Mouse (Mus musculus) spleen, postnatal 14 days (tissue): Measurements from ENCODE around the gene Psmd13.
"Not testable (repeated sequence)": the region's sequence is repeated elsewhere in the genome, so short reads cannot be mapped to it uniquely, and the experiment has no call there.

ENCODE experiments used
- DNase-seq, 2 experiments: peaks; one replicate each; pipeline ENCODE4 v3.0.0; 2021 to 2022; ENCODE audit warnings: low spot score in 2 of 2

Psmd13 gene

DNA sequence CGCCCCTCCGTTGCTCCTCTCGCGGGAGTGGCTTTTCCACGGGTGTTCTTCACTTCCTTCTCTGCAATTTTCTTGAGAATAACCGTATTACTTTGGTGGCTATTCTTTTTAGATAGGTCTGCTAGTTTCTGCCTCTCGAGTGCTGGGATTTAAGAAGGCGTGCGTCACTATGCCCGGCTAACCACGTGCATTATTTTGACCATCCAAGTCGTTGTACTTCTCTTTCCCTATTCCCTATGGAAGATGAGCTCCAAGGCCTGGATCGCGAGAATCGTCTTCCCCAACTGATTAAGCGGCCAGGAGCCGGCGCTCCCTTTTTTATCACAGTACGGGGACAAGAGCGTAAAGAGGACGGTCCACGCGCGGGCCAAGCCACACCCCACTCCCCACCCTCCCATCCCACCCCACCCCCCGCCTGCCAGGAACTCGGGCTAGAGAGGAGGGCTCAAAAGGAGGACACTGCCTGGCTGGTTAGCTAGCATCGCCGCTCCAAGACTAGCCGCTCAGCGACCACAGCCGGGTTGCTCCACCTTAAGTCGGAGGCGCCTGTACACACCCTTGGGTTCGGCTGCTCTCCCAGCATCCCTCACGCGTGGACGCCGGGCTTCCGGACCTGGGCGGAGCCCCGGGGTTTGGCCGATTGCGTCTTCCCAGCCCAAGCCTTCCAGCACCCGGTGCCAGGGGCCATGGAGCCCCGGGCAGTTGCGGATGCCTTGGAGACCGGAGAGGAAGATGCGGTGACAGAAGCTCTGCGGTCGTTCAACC, 24.8 kb upstream of the Psmd13 start, which contains the start of gene Ric8a:
Gene Ric8a, plus strand, starts transcription at position 173 of the 765 bp plus-strand sequence.
- DNase-seq, result peak; percentile 78 to 85

DNA sequence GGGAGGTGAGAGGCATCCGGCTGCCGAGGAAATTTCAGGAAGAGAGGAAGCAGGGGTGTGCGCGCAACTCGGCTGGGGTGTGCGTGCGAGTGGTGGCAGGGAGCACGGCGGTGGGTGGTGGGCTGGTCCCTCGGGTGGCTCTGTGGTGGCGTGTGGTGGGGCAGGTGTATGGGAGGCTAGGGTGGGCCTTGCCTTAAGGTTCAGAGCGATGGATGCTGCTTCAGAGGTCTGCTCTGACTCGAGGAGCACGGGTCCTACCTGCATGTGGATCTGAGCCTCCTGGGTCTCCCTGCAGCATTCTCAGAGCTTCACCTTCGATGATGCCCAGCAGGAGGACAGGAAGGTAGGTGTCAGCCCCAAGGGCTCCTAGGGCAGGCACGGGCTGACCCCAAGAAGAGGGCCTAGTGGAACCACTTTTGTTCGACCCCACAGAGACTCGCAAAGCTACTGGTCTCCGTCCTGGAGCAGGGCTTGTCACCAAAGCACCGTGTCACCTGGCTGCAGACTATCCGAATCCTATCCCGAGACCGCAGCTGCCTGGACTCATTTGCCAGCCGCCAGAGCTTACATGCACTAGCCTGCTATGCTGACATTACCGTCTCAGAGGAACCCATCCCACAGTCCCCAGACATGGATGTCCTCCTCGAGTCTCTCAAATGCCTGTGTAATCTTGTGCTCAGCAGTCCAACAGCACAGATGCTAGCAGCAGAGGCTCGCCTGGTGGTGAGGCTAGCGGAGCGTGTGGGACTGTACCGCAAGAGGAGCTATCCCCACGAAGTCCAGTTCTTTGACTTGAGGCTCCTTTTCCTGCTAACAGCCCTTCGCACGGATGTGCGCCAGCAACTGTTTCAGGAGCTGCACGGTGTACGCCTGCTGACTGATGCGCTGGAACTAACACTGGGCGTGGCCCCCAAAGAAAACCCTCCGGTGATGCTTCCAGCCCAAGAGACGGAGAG, 23.9 kb upstream of the Psmd13 start, which contains the start of gene Bet1l:
Gene Bet1l, minus strand, starts transcription at position 28 of the 956 bp plus-strand sequence.
- DNase-seq, result no peak

DNA sequence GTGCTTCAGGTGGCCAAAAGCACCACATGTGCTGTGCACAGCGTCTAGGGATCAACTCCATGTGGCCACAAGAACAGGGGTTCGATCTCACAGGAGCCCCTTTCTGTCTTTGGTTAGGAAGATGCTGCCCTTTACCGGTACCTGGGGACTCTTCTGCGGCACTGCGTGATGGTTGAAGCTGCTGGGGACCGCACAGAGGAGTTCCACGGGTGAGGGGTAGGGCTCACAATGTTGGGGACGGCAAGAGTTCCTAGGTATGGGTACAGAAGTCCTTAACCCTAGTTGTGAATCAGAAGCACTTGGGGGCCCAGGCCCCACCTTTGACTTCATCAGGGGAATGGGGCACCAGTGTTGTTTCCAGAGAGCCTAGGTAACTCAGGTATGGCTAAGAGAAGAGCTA, 23.0 kb upstream of the Psmd13 start:
- no peak for DNase-seq

DNA sequence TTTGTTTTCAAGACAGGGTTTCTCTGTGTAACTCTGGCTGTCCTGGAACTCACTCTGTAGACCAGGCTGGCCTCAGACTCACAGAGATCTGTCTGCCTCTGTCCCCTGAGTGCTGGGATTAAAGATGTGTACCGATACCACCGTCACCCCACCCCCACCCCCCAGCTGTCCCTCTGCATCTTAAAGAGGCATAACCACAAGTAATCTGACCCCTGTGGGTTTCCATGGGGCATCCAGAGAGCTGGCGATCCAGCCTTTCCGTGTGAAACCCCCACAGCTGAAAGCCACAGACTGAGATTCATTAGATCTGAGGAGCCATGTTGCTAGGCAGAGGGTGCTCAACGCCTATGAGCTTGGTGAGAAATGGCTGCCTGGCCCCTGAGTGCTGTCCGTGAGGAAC, 21.8 kb upstream of the Psmd13 start:
- no peak for DNase-seq

DNA sequence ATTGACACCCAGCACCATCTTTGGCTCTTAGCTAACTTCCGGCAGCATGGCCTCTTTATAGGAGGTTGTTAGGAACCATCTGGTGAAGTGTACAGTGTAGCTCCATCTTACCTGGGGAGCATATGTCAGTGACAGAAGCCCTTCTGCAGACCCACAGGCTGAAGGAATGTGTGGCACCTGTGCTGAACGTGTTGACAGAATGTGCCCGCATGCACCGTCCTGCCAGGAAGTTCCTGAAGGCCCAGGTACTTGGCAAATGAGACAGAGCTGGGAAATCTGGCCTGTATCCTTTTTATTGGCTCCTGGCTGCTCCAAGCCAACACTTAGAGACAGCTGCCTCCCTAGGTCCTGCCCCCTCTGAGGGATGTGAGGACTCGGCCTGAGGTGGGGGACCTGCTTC, 21.0 kb upstream of the Psmd13 start:
- no peak for DNase-seq

DNA sequence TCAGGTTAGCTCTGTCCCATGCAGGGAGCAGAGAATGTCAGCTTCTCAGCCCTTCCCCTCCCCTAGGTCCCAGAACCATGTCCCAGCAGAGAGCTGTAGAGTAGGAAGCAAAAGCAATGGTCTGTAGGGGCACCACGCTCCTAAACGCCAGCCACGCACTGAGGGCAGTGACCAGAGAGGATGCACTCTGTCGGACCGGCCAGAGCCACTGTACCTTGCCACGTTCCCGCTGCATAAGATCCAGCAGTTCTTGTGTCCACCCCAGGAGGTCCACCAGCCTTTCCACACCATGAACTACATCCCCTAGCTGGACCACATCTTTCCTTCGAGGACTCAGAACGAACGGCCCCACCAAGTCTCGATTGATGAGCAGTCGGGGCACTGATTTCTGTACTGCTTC, 17.0 kb upstream of the Psmd13 start:
- DNase-seq, result no peak

DNA sequence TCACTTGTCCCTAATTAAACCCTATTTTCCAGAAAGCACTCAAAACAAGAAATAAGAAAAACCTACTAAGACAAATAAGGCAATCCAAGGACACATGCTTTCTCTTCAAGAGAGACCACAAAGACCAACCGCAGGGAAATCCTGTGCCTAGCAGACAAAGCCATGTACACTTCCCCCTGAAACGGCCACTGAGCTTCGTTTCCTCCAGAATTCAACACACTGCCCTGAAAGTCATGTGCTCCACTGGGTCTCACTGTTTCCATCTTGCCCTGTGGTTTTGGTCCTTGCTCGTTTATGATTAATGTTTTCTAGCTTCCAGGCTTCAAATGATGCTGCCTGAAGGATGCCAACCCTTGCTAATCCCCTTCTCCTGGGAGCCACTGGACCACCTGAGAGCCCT, 7.5 kb upstream of the Psmd13 start:
- DNase-seq, result no peak

DNA sequence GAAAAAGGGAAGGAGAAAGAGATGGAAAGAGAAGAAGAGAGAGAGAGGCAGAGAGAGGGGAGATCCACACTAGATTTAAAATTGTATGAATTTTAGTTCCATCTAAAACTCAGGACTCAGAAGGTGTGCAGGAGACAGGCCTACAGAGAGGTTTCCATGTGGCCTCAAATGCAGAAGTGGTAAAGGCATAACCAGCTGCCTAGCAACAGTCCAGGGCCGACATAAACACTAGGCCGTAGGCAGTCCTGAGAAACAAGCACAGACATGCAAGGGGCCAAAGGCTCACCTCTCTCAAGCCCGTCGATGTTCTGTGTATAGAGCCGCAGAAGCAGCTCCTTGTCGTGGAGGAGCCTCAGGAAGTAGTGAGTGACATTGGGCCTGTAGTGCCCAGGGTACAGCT, 4.4 kb upstream of the Psmd13 start:
- no peak for DNase-seq

DNA sequence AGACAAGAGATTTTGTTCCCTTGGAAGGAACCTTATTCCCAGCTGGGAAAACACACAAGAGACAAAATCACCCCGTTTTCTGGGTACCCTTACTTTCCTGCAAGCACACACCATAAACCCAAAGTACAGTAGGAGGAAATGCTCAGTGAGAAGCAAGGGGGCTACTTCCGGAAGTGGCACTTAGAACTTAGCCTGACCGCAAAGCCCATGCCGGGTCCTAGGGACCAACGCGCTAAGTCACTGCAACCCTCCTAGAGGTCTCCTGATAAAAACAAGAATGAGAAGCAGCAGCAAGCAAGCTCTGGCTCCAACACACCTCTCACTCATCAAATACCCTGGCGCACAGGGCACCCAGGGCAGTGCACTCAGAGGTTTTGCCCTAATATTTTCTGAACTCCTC, 2.4 kb upstream of the Psmd13 start:
- no peak for DNase-seq

DNA sequence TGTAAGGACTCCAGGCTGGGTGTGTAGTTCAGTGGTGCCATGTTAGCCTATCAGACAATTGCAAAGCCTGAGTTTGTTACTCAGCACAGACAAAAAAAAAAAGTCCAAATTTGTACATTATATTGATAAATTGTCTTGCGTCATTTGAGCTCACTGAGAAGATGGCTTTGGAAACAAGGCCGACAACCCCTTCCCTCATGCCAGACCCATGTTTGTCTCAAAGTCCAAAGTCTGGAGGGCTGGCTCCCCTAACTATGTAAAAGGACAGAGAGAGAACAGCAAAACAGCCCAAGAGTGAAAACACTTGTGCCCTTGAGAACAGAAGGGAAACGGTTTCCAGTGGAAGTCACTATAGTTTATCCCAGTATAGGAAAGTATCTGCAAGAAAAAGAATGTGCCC, 1.3 kb upstream of the Psmd13 start:
- no peak for DNase-seq

DNA sequence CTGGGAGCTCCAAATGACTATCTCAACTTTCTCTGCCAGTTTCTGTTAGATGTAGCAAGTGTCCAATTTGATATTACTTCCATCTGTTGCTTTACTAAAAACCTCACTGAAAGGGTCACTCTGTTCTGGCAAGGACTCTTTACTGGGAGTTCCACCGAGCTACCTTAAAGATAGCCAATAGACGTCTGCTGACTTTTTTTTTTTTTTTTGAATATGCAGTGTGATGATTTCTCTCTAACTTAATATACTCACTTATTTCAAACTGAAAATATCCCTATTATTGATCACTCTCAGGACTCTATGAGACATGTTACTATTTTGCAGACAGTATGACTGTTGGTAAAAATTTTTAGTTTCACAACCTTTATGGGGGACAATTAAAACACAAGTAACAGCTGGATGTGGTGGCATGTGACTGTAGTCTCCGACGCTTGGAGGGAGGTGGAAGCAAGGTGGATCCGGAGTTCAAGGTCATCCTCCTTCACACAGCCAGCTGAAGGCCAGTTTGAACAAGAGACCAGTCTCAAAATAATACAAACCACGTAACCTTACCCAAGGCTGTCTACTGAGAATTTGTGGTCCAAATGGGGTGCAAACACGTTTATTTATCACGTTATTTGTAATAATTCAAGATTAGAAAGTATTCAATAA, 778 bp upstream of the Psmd13 start:
- no peak for DNase-seq

DNA sequence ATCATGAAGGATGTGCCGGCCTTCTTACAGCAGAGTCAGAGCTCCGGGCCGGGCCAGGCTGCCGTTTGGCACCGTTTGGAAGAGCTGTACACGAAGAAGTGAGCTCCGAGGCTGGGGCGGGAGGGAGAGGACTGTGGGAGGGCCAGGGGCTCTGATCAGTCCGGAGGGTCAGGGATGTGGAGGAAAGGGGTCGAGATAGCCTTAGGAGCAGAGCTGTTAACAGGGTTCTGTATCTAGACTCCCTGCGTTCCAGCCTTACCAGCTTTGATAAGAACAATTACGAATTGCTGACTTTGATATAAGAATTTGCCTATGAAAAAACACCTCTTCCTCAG, 668 bp downstream of the Psmd13 start:
- DNase-seq, result no peak

DNA sequence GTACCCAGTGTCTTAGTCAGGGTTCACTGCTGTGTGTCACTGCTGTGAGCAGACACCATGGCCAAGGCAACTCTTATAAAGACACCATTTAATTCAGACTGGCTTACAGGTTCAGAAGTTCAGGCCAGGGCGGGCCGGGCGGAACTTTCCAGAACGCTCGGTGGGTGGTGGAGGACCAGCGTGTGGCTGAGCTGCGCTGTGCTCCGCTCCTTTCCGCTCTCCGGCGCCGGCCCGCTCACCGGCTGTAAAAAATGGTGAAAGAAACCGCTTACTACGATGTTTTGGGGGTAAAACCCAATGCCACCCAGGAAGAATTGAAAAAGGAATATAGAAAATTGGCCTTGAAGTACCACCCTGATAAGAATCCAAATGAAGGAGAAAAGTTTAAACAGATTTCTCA, 8.9 kb downstream of the Psmd13 start:
- not testable (repeated sequence) for DNase-seq

DNA sequence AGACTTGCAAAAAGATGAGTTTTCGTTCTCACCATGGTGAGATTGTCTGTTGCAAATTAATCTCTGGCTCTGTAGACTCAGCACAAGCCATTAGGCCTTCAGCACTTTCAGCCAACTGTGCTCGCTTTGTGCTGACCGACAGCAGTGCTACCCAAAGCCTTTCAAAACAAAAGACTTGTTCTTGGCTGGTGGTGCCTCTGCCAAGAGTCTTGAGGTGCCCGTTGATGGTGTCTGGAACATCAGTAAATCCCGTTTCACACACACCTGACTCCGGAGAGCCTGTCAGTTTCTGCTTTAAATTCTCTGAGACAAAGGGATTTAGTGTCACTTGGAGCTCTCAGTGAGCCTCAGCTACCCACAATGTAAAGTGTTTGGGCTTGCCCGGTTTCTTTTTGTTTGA, 12.3 kb downstream of the Psmd13 start:
- DNase-seq, result no peak

DNA sequence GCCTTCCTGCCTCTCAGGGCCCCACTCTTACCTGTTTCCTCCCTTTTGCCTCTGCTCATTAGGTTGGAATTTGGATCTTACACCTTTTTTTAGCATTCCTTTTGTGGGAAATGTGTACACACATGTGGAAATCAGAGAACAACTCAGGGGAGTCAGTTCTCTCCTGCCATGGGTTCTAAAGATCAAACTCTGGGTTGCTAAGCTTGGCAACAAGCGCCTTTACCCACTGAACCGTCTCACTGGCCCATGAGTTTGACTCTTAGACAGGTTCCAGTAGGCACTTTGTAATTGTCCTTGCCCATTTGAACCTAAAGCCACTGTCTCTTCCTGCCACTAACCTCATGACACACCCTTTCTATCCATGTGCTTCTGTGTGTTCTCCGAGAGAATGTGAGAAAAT, 12.8 kb downstream of the Psmd13 start:
- DNase-seq, result no peak

DNA sequence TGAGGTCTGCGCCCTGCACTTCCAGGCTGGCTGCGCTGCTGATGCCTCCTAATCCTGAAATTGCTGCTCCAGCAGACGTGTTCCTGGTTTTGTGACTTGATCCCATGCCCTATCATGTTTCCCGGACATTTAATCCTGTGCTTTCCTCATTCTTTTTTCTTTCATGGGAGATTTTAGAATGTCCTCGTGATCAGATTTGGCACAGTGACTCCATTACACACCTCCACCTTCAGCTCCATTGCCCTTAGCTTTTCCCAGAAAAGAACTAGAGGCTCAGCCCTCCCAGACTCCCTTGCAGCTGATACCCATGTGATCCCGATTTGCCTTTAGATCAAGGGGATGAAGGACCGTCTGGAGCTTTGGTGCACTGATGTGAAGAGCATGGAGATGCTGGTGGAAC, 16.1 kb downstream of the Psmd13 start:
- no peak for DNase-seq

DNA sequence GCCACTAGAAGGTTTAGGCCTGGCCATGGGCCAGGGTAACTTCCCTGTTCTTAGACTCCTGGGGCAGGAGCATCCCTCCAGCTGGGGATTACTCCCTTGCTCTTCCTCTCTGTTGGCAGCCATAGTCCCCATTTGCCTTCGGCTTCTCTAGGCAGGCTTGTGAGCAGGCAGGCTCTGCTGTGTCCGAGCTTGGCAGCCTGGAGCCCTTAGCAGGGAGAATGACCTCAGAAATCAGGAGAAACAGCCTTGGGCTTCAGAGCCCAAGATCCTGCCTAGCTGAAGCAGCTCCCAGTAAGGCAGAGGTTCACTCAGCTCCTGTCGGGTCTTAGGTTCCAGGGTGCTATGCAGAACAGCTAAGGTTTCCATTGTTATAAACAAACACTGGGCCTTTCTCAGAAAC, 17.4 kb downstream of the Psmd13 start:
- no peak for DNase-seq

DNA sequence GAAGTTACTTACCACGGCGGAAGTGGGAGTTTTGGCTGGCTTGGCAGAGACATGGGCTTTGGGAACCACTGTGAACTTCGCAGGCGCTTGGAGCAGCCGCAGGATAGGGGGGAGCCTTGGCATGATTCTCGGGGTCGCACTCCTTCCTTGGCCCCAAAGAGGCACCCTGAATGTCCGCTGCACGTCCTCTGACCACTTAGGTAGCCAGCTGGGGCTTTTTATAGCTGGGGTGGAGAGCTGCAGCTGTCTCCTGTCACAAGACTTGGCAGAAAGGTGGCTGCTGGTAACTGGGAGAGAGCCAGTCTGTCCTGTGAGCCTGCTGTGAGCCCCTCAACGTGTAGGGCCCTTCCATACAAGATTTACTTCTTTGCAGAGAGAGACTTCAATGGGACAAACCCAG, 18.5 kb downstream of the Psmd13 start, which contains the start of gene Cox8b:
Gene Cox8b, minus strand, starts transcription at position 227 of the 400 bp plus-strand sequence.
- DNase-seq, result no peak

DNA sequence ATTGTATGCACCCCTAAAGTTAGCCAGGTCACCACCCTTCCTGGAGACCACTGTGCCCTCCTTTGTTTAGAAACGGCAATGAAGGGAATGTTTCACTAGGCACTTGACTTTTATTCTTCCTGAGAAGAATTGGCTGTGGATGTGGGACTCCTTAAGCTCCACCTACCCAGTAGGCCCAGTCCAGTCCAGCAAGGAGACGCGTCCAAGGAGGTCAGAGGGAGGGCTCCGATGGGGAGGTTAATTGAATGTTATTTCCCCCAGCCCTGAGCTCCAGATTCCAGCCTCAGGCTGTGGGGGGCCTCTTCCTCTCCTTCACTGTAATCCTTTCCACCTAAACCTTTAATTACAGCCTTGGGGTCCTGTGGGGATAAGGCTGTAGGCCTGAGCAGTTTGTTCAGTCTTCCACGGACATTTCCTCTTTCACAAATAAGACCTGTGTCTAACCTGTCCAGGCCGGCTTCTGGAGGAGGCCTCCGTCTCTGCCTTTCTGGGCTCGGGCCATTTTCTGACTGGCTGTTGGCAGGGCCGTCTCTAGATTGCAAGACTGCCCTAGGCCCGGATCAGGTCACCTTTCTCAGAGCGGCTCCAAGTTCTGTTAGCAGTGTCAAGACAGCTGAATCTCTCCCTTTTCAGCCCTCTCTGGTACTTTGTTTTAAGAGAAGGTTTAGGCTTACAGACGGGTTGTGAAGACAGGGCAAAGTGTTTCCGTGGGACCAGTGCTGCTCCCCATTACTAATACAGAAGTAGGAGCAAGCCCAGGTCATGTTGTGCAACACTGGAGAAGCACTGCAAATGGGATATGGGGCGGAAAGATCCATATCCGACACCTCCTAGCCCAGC, 20.5 kb downstream of the Psmd13 start:
- DNase-seq, result no peak

DNA sequence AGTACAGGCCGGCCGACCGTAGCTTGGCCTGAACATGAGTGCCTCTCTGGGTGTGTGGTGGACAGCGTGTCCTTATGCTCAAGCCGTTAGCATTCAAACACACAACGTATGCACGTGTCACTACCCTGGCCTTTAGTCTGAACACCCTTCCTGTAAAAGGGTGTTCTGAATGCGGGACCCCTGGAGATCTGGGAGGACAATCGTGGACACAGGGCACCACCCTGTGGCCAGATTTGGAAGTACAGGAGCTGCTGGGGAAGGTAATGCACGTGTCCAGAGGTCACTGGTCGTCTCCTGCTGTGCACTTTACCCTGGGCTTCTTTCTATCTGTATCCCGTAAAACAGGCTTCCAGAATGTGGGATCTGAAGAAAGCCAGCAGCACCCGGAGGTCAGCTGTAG, 21.4 kb downstream of the Psmd13 start:
- DNase-seq, result peak; percentile 50 to 73

DNA sequence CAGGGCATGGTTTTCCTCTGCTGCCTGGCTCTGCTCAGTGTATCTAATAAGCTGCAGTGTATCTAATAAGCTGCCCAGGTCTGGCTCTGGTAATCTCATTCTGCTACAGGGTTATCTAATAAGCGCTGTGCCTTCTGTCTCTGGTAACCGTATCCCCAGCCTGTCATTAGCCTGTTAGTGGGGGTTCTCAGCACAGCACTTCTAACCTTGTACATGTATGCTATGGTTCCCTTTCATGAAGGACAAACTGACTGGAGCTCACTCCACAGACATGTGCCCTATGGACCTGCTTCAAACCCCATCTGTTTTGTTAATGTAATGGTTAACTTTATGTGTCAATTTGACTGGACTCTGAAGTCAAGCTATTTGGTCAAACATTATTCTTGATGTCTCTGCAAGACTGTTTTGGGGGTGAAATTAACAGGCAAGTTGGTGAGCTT, 23.9 kb downstream of the Psmd13 start:
- DNase-seq, result no peak
